Mouse (Mus musculus) kidney, adult 2 months (tissue): ENCODE measurements around the gene Xiap. TPM values are rescaled to one million over a fixed set of nuclear protein-coding genes. Genes with fewer than 3 reads are reported as not detected.

ENCODE experiments used
- DNase-seq: peaks from one replicate; pipeline ENCODE4 v3.0.0; 2021
- H3K27ac ChIP-seq: fragments of 200-500 bp; 2 replicates; pipeline ENCODE4 v1.5.1; 2012; ENCODE audit warnings: low read depth, low read length, control low read depth, inconsistent platforms; ENCODE audit not compliant: insufficient read depth
- H3K27me3 ChIP-seq: fragments of 200-500 bp; replicated peaks from 2 replicates; pipeline ENCODE4 v1.6.1; 2012; ENCODE audit warnings: mild to moderate bottlenecking, moderate library complexity, low read length, inconsistent platforms; ENCODE audit not compliant: control insufficient read depth, insufficient read depth
- H3K36me3 ChIP-seq: fragments of 200-500 bp; 2 replicates; pipeline ENCODE4 v1.6.1; 2012; ENCODE audit warnings: mild to moderate bottlenecking, moderate library complexity, low read length, inconsistent platforms; ENCODE audit not compliant: control insufficient read depth, insufficient read depth
- H3K4me1 ChIP-seq: fragments of 200-500 bp; 2 replicates; pipeline ENCODE4 v1.6.1; 2011; ENCODE audit warnings: low read length; ENCODE audit not compliant: control insufficient read depth, insufficient read depth
- H3K4me3 ChIP-seq: fragments of 200-500 bp; 2 replicates; pipeline ENCODE4 v1.5.1; 2011; ENCODE audit warnings: mild to moderate bottlenecking, low read depth, low read length, control low read depth; ENCODE audit not compliant: insufficient read depth
- CTCF ChIP-seq: fragments of 200-500 bp; conservative IDR thresholded peaks from 2 replicates; pipeline ENCODE4 v1.5.1; 2011; ENCODE audit warnings: low read depth, mild to moderate bottlenecking, control low read depth, low read length, moderate library complexity, mixed read lengths; ENCODE audit not compliant: insufficient read depth, insufficient read length
- POLR2A ChIP-seq: fragments of 200-500 bp; IDR thresholded peaks from one replicate; pipeline ENCODE4 v1.6.1; 2011; ENCODE audit warnings: low read depth, low read length, control low read depth
- WGBS: fragments of 180-500 bp; shearing (Covaris S2); methylation state at CpG from one replicate; pipeline ENCODE4 v1.1.7; 2018; 5-methylcytosine and 5-hydroxymethylcytosine counted together
- polyA plus RNA-seq: library from polyadenylated mRNA; depleted of rRNA; stranded (reverse); fragments of >200 nt; gene quantifications from 2 replicates; pipeline ENCODE4 v1.2.3, GENCODE M21; 2012

Xiap gene
- polyA plus RNA-seq, 1 experiment = 10.5 TPM

- H3K27ac ChIP-seq = no peak overlapping the region
- TF ChIP-seq POLR2A (no peak), CTCF (no peak)
- no peaks in the 10 kb centered on the region for H3K27me3 ChIP-seq
- 24% methylated on average over 1 of the region's 1 CpGs for WGBS
- peak; percentile 33 for DNase-seq
- H3K4me3 ChIP-seq = no peak overlapping the region
- H3K4me1 ChIP-seq = peaks cover 3% of the 10 kb centered on the region; the same call in 1 of the 2 replicates
- no peaks in the 10 kb centered on the region for H3K36me3 ChIP-seq
These were observed 4.1 kb downstream of the Xiap start for GRCm38 (mm10) chrX:42063621-42064020.

GRCm38 (mm10) chrX:42065086-42065485 lies 5.6 kb downstream of the Xiap start:
- H3K27me3 ChIP-seq = no peaks in the 10 kb centered on the region
- DNase-seq = peak; percentile 37
- no peaks in the 10 kb centered on the region for H3K36me3 ChIP-seq
- no peak overlapping the region for H3K4me3 ChIP-seq
- WGBS = 53% methylated on average over 6 of the region's 6 CpGs
- TF ChIP-seq POLR2A (no peak), CTCF (no peak)
- peaks cover 3% of the 10 kb centered on the region; the same call in 1 of the 2 replicates for H3K4me1 ChIP-seq
- no peak overlapping the region for H3K27ac ChIP-seq

GRCm38 (mm10) chrX:42066771-42067170 lies 7.3 kb downstream of the Xiap start:
- Histone ChIP-seq H3K27ac (no peak overlapping the region), H3K27me3 (no peaks in the 10 kb centered on the region), H3K36me3 (no peaks in the 10 kb centered on the region), H3K4me3 (no peak overlapping the region), H3K4me1 (peaks cover 3% of the 10 kb centered on the region; the same call in 1 of the 2 replicates)
- 88% methylated on average over 1 of the region's 1 CpGs for WGBS
- no peak for DNase-seq
- TF ChIP-seq POLR2A (no peak), CTCF (no peak)

- H3K4me1 ChIP-seq = peaks cover 3% of the 10 kb centered on the region; the same call in 1 of the 2 replicates
- H3K36me3 ChIP-seq = no peaks in the 10 kb centered on the region
- TF ChIP-seq POLR2A = no peak
- TF ChIP-seq CTCF = no peak
- no peaks in the 10 kb centered on the region for H3K27me3 ChIP-seq
- under 1% methylated on average over 22 of the region's 27 CpGs for WGBS
- DNase-seq = peak; percentile 85
- H3K4me3 ChIP-seq = peak overlapping the region; percentile 61
- H3K27ac ChIP-seq = peak overlapping the region; percentile 93
These were observed 8.3 kb downstream of the Xiap start for GRCm38 (mm10) chrX:42067791-42068200.

- DNase-seq = peak; percentile 92
- H3K36me3 ChIP-seq = no peaks in the 10 kb centered on the region
- no peaks in the 10 kb centered on the region for H3K27me3 ChIP-seq
- WGBS = under 1% methylated on average over 36 of the region's 37 CpGs
- TF ChIP-seq CTCF = no peak
- TF ChIP-seq POLR2A = peak; percentile 16
- peak overlapping the region; percentile 97 for H3K27ac ChIP-seq
- peaks cover 3% of the 10 kb centered on the region; the same call in 1 of the 2 replicates for H3K4me1 ChIP-seq
- H3K4me3 ChIP-seq = peak overlapping the region; percentile 61
These were observed 8.9 kb downstream of the Xiap start for GRCm38 (mm10) chrX:42068201-42068874.

- 3% methylated on average over 3 of the region's 3 CpGs for WGBS
- H3K4me3 ChIP-seq = peak overlapping the region; percentile 61
- no peak for TF ChIP-seq POLR2A
- TF ChIP-seq CTCF = no peak
- H3K27me3 ChIP-seq = no peaks in the 10 kb centered on the region
- H3K27ac ChIP-seq = peak overlapping the region; percentile 97
- no peaks in the 10 kb centered on the region; the same call in 1 of the 2 replicates for H3K4me1 ChIP-seq
- DNase-seq = no peak
- H3K36me3 ChIP-seq = no peaks in the 10 kb centered on the region
These were observed 9.4 kb downstream of the Xiap start for GRCm38 (mm10) chrX:42068875-42069257.

GRCm38 (mm10) chrX:42087731-42088130 lies 28.3 kb downstream of the Xiap start:
- H3K36me3 ChIP-seq = no peaks in the 10 kb centered on the region
- peaks cover under 1% of the 10 kb centered on the region; the same call in 1 of the 2 replicates for H3K4me1 ChIP-seq
- TF ChIP-seq CTCF (no peak), POLR2A (no peak)
- WGBS = 56% methylated on average over 8 of the region's 8 CpGs
- no peak overlapping the region for H3K4me3 ChIP-seq
- H3K27ac ChIP-seq = no peak overlapping the region
- H3K27me3 ChIP-seq = no peaks in the 10 kb centered on the region
- no peak for DNase-seq

- Histone ChIP-seq H3K36me3 (no peaks in the 10 kb centered on the region), H3K4me1 (peaks cover 2% of the 10 kb centered on the region; the same call in 1 of the 2 replicates), H3K27me3 (no peaks in the 10 kb centered on the region), H3K27ac (no peak overlapping the region), H3K4me3 (no peak overlapping the region)
- TF ChIP-seq CTCF (no peak), POLR2A (no peak)
- DNase-seq = no peak
- WGBS = 58% methylated on average over 5 of the region's 5 CpGs
These were observed 28.7 kb downstream of the Xiap start for GRCm38 (mm10) chrX:42088136-42088535.
